Mouse (Mus musculus): ENCODE measurements around the gene Gria1.

DNA sequence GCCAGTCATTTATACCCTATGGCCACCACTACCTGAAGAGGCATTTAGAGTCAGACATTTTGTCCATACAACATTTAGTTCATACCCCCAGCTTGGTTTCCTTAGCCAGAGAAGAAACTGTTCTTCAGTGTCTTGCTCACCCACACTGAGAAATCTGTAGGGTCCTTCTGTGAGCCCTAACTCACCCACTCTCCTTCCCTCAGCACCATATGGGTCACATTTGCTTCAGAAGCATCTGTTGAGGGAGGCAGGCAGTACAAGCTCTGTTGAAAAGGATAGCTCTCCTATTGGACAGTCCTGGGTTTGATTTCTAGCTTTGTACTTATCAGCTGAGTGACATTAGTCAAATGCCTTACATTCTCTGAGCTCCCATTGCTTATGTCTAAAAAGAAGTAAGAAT lies 196.1 kb downstream of the Gria1 start:
- TF ChIP-seq USF1 (IDR thresholded peaks at IDR 0.05; ENCODE audit: low read depth) (no peak), MAX (IDR thresholded peaks at IDR 0.05) (no peak), CTCF (IDR thresholded peaks at IDR 0.05; ENCODE audit: control insufficient read depth, insufficient read depth, insufficient read length) (no peak), CEBPB (IDR thresholded peaks at IDR 0.05; ENCODE audit: low read depth) (no peak), MYOD1 (IDR thresholded peaks at IDR 0.05; ENCODE audit: control insufficient read depth, insufficient read length, low read depth) (no peak)
